Mouse (Mus musculus) kidney, postnatal 14 days (tissue): ENCODE data around the gene Slc25a51.
"Not testable (repeated sequence)": the region's sequence is repeated elsewhere in the genome, so short reads cannot be mapped to it uniquely, and the experiment has no call there.

Experiments used
- DNase-seq: peaks from one replicate; pipeline ENCODE4 v3.0.0; 2022; ENCODE audit warnings: mixed read lengths

The Slc25a51 gene

DNA sequence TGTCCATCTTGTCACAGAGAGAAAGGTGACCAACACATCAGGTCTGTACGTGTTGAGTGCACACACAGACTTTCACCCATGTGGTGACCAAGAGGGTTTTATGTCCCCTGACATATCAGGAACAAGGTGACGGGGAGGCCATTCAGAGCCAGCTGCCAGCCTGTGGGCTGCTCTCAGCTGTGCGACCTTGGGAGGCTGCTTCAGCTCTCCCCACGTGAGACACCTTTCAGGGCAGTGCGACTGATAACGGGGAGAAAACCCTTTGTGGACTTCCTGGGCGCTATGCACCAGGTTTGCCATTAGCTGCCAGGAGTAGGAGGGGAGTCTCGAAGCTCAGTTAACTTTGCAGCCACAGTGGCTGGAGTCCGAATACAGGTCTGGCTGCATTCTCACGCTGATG, 14.1 kb upstream of the Slc25a51 start:
- no peak for DNase-seq

DNA sequence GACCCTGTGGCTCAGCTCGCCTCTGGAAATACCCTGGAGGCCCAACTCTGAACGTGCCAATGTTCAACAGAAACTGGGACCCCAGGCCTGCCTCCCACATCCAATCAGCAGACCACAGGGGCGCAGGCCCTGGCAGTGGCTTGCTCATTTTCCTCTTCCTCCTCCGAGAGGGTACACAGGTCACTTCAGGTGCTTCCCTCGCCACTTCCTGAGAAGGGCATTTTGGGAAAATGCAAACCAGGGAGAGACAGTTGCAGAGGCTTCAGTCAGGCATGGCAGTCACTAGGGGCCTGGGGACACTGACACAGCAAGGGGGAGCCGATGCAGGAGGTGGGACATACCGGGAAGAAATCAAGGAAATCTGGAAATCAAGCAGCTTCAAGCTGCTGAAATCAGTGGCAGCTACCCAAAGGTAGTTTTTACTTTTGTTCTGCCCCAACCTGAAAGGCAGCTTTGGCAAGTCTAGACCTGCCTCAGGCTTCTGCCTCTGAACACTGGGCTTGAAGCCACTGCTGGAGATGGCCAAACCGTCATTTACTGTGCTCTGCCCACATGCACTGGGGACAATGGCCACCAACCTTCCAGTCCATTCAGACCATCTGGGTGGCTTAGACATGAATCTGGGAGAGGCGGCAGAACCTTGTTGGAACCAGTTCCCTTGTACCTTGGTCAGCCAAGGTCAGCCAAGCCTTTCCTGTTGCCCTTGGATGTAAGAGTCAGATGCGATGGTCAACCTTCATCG, 13.1 kb upstream of the Slc25a51 start:
- DNase-seq: peak; percentile 69

DNA sequence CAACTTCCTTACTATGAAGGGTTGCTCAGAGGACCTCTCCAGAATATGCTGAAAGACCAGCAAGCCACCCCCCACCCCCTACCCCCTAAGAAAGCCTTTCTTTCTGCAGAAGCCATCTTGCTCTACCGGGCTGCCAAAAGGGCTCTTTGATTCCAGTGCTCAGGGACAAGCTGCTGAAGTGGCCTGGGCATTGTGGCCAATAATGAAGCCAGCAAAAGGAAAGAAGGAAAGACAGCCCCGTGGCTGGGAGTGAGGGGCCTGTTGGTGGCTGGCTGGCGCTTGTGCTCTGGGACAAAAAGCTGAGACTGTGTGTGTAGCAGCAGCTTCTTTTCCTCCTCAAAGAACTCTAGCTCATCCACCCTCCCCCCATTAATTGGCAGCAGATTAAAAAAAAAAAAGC, 12.2 kb upstream of the Slc25a51 start:
- no peak for DNase-seq

DNA sequence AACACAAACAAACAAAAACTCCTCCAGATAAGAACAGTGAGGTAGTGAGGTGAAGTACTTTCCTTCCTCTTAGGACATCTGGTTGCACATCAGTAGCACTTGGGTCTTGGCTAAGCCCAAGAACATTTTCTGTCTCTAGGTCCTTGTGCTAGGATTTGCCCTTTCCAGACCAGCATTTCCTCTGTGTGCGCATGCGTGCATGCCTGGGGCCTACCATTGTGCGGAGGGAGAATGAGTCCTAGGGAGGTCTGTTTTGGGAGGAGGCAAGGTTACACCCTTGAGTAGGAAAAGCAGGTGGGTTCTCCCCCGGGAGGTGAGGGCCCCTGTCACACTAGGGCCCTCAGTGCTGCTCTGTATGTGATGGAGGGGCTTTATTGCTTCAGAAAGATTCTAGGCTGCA, 10.5 kb upstream of the Slc25a51 start:
- no peak for DNase-seq

DNA sequence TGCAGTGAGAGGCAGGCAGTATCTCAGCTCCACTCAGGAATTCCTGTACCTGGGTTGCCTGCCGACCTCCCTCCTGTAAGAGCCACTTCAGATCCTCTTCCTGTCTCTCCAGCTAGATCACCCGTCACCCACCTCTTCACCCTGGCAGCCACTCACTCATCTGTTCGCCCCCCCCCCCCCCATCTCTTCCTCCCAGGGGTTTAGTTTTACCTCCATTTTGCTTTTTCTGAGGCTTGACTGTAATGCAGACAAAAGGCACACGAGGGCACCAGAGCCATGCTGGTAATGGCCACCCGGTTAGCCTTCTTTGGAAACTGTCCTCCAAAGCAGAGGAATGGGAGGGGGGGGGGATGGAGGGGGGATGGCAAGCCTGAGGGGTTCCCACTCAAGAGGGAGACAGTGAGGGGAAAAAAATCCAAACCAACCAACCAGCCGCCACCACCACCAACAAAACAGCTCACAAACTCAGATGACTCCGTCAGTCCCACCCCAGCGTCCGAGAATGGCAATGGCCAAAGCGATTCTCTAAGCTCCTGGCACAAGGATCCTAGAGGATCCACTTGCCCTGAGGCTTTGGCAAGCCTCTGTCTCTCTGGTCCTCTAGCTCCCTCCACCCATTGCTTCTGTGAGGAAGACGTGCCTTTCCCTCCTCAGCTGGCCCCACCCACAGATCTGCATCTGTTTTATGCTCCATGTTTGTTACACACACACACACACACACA, 9.8 kb upstream of the Slc25a51 start:
- DNase-seq: peak; percentile 78

DNA sequence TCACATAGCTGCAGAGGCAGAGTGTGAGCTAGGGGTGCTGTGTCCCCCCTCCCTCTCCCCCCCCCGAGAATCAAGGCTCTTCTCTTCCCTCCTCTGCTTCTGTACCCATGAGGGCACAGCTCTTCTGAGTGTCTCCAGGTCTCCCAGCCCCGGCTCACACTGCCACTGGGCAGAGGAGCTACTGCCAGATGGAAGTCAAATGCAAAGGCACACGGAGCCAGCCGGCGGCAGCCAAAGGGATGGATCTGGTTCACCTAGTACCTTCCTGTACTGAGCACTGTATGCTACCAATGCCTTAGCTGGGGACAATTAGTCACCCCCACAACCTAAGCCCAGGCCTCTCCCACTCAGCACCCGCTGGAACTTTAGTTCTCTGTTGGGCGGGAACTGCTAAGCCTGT, 7.7 kb upstream of the Slc25a51 start:
- DNase-seq: no peak

DNA sequence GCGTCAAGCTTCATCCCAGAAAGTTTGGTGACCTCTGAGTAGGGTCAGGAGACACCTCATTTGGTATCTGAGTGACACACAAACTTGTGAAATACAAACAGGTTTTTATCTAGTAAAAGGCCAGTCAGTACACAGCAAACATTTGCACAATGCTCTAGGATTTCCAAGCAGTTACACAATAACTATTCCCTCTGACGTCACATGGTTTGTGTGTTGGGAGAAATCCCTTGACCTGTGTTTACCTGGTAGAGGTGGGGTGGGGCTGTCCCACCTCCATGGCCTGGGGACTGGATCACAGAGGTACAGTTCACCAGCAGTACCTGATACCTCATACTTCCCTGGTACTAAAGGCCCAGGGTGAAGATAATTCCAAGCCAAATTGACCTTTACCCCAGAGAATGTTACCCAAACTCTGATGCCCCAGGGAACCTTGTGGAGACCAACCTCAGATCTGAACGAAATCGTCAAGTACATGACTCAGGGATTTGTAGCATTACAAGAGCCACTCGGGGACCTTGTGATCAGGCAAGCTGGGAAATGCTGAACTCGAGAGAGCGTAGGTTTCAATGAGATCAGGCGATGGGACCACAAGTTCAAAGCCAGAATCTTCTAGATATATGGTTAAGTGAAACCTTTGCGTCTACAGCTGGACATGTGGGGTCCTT, 5.2 kb upstream of the Slc25a51 start:
- no peak for DNase-seq

DNA sequence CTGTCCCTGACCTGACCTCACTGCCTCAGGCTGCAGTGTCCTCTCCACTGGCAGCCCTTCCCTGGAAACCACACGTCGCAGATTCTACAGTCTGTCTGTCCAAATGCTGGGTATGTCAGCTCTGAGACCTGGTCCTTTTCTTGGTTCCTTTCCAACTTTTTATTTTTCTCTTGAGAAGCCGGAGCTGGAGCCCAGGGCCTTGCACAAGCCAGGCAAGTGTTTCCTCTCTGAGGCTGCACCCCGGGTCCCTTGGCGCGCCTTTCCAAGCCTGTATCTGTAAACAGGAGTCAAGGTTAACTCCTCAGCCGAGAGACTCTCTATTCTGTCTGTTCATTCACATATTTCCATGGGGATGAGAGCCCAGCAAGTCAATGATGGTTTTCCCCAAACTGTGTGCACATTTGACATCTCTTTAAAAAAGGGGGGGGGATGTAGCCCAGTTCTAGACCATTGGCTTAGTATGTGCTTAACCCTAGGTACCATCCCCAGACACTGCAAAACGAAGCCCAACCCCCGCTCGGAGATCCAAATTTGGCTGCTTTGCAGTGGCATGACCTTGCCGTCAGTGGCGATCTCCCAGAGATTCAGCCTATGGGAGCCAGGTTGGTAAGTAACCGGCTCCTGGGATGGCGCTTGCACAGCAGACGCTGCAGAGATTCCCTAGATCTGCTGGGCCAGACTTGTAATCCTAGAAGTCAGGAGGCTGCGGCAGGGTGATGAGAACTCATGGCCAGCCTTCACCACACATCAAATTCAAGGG, 4.0 kb upstream of the Slc25a51 start:
- DNase-seq: no peak

DNA sequence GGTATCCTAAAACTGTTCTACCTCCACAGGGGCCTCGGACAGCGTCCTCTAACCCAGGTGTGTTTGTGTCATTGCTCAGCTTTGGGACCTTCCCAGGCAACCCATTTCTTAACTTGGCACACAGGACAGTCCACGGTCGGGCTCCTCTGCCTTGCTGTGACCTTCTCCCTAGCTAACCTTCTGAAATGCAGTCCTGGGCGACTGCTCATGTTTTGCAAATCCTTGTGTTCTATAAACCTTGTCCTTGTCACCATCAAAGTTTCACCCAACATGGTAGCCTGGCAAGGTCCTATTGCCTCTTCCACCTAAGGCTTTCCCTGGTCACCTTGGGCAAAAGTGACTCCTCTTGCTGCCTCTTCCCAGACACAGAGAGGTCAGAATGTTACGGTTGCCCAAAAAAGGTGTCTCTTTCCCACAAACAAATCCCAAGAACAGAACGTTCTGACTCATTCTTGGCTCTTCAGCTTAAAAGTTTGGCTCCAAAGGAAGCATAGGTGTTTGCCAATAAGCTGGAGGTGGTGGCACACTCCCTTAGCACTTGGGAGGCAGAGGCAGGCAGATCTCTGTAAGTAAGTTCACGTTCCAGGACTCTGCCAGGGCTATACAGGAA, 2.7 kb upstream of the Slc25a51 start:
- no peak for DNase-seq

DNA sequence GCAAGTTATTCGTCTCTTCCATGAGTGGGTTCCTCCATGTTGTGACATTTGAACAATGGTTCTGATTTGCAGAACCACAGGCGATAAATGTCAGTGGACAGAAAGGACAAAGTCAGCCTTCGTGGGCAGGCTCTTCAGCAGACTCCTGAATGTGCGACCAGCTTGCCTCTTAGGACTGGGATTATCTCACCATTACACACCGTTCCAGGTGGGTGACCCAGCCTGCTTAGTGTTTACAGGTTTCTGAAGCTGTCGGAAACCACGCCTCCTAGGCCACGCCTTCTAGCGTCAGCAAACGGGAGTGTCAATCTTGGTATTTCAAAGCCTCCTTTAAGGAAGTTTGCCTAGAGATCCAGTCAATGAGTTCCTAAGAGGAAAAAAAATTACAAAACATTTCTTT, 704 bp upstream of the Slc25a51 start:
- DNase-seq: peak; percentile 92

DNA sequence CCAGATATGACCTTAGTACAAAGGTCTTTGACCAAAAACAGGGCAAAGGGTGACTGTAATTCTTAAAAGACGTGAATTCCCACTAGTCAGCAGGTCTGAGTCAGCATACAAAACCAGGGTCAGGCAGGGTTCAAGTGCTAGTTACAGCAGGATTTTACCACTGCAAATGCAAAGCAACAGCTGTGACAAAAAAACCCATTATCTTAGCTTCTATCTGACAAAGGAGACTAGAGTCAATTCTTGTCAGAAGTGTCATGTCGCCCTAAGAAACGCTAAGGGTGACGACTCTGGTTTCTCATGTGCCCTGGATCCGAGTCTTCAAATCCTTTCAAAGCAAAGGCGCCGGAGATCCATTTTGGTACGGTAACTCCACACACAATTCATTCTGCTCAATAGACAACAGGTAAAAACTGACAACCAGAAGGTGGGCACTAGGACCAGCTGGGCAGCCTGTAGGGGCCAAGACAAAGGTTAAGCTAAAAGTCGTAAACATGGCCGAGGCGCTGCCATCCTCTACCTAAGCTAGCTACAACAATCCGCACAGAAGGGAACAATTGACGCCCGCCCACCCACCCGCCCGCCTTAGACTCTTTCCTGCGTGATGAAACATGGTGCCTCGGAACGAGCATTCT, 747 bp downstream of the Slc25a51 start:
- DNase-seq: peak; percentile 72

DNA sequence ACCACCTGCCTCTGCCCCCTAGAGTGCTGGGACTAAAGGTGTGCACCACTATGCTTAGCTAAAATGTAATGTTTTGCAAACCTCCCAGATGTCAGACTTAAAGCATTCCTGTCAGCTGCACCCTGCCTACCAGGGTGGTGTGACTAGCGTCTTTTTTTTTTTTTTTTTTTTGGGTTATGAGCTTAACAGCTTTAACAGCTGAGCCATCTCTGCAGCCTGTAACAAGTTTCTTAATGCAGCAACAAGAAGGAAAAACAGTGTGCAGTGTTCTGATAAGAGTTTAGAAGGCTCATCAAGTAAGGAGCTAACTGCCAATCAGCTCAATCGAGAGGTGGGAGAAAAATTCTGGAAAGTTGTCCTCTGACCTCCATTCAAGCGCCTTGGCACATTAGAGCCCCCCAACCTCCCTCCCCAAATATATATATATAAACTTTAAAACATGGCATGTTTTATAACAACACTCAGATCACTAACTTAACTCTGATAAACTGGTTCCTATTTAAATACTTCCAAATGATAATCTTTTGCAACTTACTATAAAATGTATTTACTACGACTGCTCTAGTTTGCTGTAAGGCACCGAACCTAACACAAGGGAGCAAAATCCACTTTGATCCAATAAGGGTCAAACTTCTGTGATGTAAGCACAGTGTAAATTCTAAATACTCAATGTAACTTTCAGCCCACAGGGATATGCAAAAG, 1.4 kb downstream of the Slc25a51 start:
- no peak for DNase-seq

DNA sequence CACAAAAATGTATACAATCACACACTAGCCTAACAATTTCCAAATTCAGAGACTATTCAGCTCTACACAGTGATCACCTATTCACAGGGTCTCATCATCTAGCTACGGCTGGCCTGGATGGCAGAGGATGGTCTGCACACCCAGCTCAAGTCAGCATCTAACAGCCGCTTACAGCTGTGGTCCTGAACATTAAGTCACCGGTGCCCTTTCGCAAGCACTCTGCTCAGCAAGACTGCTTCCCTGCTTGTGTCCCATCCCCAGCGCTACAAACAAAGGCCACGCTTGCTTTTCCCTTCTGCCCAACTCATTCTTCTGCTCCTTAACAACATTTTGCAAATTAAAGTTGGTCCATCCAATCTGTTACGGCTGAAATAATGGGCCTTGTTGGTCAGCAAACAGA, 2.2 kb downstream of the Slc25a51 start:
- DNase-seq: no peak

DNA sequence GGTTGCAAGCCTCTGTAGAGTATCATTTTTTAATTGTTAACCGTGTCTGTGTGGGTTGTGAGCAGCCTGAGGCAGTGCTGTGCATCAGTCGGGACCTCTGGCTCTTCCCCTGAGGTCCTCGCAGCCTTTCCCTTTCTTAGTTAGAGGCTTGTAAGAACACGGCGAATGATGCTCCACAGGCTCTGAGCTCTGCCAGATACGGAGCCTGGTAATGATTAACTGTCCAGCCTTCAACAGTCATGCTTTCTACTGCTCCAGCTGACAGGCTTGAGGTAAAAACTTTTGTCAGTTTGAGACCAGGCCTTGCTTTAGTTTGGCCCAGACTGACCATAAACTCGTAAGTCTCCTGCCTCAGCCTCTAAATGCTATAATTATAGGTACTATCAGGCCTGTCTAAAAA, 3.3 kb downstream of the Slc25a51 start:
- DNase-seq: peak; percentile 70

DNA sequence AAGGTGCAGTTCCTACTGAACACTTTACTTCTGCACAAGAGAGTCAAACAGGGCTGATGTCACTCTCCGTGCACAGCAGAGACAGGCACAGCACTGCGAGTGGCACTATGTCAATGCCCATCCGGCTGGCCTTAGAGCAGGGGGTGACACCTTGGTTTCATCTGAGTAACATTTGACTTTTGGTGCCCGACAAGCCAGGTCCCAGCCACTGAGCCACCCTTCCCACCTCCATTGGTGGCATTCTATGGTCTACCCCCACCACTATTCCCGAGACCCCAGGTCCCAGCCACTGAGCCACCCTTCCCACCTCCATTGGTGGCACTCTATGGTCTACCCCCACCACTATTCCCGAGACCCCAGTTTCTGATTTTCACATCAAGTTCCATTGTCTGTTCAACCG, 4.5 kb downstream of the Slc25a51 start:
- DNase-seq: no peak

DNA sequence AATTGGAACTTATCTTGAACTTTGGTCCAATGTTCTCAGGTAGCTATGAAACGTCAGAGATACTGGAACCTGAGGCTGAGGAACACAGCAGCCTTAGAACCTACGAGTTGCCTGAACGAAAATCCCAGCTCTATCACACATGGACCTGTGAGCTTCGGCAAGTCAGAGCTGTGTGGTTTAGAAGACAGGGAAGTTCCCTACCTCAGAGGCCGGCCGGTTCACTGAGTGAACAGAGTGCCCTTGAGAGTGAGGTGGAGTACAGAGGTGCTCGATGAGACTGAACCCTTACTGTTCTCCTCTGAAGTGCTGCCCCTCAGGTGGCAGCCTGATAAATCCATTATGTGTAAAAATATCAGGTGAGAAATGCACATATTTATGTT, 5.1 kb downstream of the Slc25a51 start:
- DNase-seq: no peak

DNA sequence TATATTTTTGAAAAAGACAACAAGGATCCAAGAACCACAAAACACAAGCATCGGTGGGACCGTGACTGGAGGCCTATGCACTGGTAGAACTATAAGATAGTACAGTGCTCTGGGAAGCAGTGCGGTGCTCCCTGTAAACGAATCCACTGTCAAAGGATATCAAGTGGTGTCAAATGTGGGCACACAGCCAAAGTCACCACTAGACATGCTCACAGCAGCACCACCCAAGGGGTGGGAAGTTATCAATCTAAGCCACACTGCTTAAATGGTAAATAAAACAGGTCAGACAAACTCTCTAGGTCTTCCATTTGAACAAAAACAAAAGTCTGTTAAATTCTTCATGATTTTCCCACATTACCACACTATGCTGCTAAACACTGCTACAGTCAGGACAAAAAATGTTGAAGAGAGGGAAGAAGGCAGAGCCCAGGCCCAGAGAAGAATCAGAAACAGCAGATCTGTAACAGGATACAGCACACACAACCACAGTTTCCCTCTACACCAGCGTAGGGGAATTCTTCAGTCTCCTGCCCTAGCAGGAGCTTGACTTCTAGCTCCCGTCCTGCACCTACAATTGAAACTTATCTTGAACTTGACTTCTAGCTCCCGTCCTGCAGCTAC, 5.6 kb downstream of the Slc25a51 start:
- no peak for DNase-seq

DNA sequence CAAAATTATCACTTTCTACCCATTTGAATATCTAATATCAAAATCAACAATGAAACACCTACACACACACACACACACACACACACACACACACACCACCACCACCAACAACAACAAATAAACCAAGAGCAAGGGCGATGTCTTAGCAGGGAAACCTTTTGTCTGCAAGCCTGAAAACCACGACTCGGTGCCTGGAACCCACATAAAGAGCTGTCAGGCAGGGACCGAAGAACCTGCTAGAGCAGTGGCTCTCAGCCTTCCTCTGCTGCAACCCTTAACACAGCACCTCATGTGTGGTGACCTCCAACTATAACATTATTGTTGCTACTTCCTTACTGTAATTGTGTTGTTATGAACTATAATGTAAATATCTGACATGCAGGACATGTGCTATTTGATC, 6.3 kb downstream of the Slc25a51 start:
- no peak for DNase-seq

DNA sequence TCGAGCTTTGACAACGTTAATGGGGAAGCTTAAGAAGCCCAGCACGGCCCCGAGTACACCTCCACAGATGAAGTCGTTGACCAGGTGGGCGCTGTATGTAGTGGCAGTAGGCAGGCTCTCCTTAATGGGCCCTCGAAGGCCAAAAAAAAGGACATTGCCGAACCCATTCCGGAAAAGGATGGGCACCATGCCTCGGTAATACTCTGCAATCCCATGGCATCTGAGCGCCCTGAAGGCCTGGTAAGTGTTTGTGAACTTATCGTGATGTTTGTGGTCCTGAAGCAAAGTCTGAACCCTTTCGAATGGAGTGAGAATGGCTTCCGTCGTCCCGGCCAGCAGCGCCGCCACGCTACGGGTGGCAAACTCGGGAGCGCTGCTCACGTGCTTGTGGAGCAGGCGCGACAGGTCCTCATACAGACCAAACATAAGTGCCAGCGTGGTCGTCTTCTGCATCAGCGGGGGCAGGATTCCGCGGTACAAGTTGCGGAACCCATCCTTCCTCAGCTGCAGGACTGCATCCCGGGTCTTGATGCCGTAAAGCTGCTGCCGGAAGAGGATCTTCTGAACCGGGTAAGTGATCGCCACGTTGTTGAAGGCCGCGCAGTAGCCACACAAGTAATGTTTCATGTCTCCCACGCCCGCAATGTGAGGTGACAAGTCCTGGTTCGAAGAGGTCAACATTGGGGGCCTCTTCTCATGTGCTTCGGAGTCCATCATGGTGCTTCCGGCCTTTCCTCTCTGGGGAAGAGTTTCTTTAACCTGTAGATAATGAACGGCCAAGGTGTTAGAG, 8.9 kb downstream of the Slc25a51 start:
- no peak for DNase-seq

DNA sequence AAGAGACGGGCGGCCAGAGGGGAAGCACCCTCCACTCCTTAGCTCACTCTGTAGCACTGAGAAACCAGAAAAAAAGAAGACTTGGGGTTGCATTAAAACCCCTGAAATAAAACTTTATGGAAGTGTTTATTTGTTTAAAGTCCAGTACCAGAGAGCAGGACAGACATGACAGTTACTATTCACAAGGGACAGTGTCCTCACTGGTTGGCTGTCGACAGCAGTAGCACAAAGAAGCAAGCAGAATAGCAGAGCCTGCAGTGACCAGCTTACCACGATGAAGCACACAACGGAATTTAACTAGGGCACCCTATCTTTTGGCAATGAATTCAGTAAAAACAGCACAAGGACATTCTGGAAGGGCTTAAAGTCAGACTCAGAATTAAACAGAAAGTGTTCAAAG, 10.3 kb downstream of the Slc25a51 start:
- not testable (repeated sequence) for DNase-seq
